8 mouse cellular contexts compared by ENCODE assay signal in the genomic region with DNA sequence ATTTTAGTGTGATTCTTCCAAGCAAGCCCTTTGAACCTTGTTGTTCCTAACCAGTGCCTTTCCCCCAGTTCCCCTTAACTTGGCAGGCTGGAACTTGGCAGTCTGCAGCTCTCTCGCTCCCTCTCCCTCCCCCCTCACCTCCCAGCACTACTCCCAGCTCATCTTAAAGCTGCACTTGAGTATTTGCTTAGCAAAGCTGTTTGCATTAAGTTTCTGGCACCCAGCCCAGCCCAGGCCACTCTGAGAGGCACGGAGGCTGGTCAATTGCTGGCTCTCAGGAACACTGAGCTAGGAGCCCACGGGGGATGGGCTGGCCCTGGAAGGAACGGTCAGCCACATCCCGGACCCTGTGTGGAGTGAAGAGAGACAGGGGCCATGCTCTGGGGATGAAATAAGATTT.
DNase-seq lines count a peak whose midpoint lies in the region; ATAC-seq and TF ChIP-seq lines count a peak whose summit lies in the region.

No protein-coding gene starts in this region.

- H3K4me1 ChIP-seq in embryonic facial prominence, embryonic 14.5 days (ENCODE audit: control insufficient read depth, insufficient read depth, low read length), result peaks cover 10% of the 10 kb centered on the region
- peaks cover 12% of the 10 kb centered on the region for H3K4me1 ChIP-seq in hindbrain, embryonic 12.5 days
- H3K4me1 ChIP-seq in limb, embryonic 13.5 days, result peaks cover 41% of the 10 kb centered on the region
- peaks cover 10% of the 10 kb centered on the region for H3K4me1 ChIP-seq in midbrain, embryonic 15.5 days
- peaks cover 3% of the 10 kb centered on the region for H3K4me1 ChIP-seq in thymus, adult 2 months (replicated peaks; ENCODE audit: control insufficient read depth, insufficient read depth, low read length)

- TF ChIP-seq POLR2A in thymus, adult 2 months (IDR thresholded peaks at IDR 0.05; ENCODE audit: control insufficient read depth, extremely low read depth, insufficient read depth, low read length, poor library complexity), result no peak

- no peak for TF ChIP-seq CTCF in thymus, adult 2 months (IDR thresholded peaks at IDR 0.05; ENCODE audit: borderline replicate concordance, control insufficient read depth, extremely low read depth, insufficient read depth, low read length, poor library complexity)

- no peaks in the 10 kb centered on the region for H3K27me3 ChIP-seq in embryonic facial prominence, embryonic 14.5 days (replicated peaks; ENCODE audit: control insufficient read depth, insufficient read depth, low read length)
- H3K27me3 ChIP-seq in hindbrain, embryonic 12.5 days, result no peaks in the 10 kb centered on the region
- no peaks in the 10 kb centered on the region for H3K27me3 ChIP-seq in limb, embryonic 13.5 days
- no peaks in the 10 kb centered on the region for H3K27me3 ChIP-seq in midbrain, embryonic 15.5 days (replicated peaks)
- no peaks in the 10 kb centered on the region for H3K27me3 ChIP-seq in thymus, adult 2 months (ENCODE audit: control insufficient read depth, insufficient read depth, low read length)

- WGBS in embryonic facial prominence, embryonic 14.5 days, result 19% methylated on average over 5 of the region's 5 CpGs
- 42% methylated on average over 5 of the region's 5 CpGs for WGBS in hindbrain, embryonic 12.5 days
- WGBS in limb, embryonic 13.5 days, result 24% methylated on average over 5 of the region's 5 CpGs
- 33% methylated on average over 5 of the region's 5 CpGs for WGBS in midbrain, embryonic 15.5 days
- 75% methylated on average over 5 of the region's 5 CpGs for WGBS in thymus, adult 2 months

- no peak overlapping the region; the same call in 1 of the 2 replicates for H3K9ac ChIP-seq in embryonic facial prominence, embryonic 14.5 days (ENCODE audit: low read depth, low read length)
- no peak overlapping the region for H3K9ac ChIP-seq in hindbrain, embryonic 12.5 days
- H3K9ac ChIP-seq in limb, embryonic 13.5 days, result no peak overlapping the region
- no peak overlapping the region for H3K9ac ChIP-seq in midbrain, embryonic 15.5 days

- no peaks in the 10 kb centered on the region for H3K36me3 ChIP-seq in embryonic facial prominence, embryonic 14.5 days (ENCODE audit: control insufficient read depth, insufficient read depth, low read length)
- H3K36me3 ChIP-seq in hindbrain, embryonic 12.5 days, result peaks cover 17% of the 10 kb centered on the region; the same call in 1 of the 2 replicates
- 0 out of 2 replicates have a peak, but pooled peaks cover 6% of the 10 kb centered on the region for H3K36me3 ChIP-seq in limb, embryonic 13.5 days
- no peaks in the 10 kb centered on the region for H3K36me3 ChIP-seq in midbrain, embryonic 15.5 days (replicated peaks)
- H3K36me3 ChIP-seq in thymus, adult 2 months (ENCODE audit: control insufficient read depth, insufficient read depth, low read length), result no peaks in the 10 kb centered on the region

- H3K4me2 ChIP-seq in embryonic facial prominence, embryonic 14.5 days (ENCODE audit: low read depth, low read length), result peak overlapping the region; percentile 31; the same call in 1 of the 2 replicates
- H3K4me2 ChIP-seq in hindbrain, embryonic 12.5 days (replicated peaks), result peak overlapping the region; percentile 24; the same call in 1 of the 2 replicates
- H3K4me2 ChIP-seq in limb, embryonic 13.5 days (replicated peaks), result no peak overlapping the region
- no peak overlapping the region for H3K4me2 ChIP-seq in midbrain, embryonic 15.5 days

- H3K9me3 ChIP-seq in embryonic facial prominence, embryonic 14.5 days (ENCODE audit: control insufficient read depth, low read length), result no peaks in the 10 kb centered on the region
- no peaks in the 10 kb centered on the region for H3K9me3 ChIP-seq in hindbrain, embryonic 12.5 days (replicated peaks)
- no peaks in the 10 kb centered on the region for H3K9me3 ChIP-seq in limb, embryonic 13.5 days
- no peaks in the 10 kb centered on the region for H3K9me3 ChIP-seq in midbrain, embryonic 15.5 days

- ATAC-seq in embryonic facial prominence, embryonic 14.5 days (ENCODE audit: low read depth), result peak; percentile 88
- ATAC-seq in hindbrain, embryonic 12.5 days (ENCODE audit: low FRiP score), result 0 out of 2 replicates have a peak, but pooled peaks have one; percentile 67
- peak; percentile 86; the same call in 1 of the 2 replicates for ATAC-seq in limb, embryonic 13.5 days (ENCODE audit: low FRiP score, low read depth)
- 0 out of 2 replicates have a peak, but pooled peaks have one; percentile 50 for ATAC-seq in midbrain, embryonic 15.5 days (replicated peaks)

- peak overlapping the region; percentile 19; the same call in 1 of the 2 replicates for H3K27ac ChIP-seq in embryonic facial prominence, embryonic 14.5 days (replicated peaks; ENCODE audit: low read depth, low read length)
- H3K27ac ChIP-seq in hindbrain, embryonic 12.5 days, result peak overlapping the region; percentile 66; the same call in 1 of the 2 replicates
- H3K27ac ChIP-seq in limb, embryonic 13.5 days, result peak overlapping the region; percentile 81; the same call in 1 of the 2 replicates
- H3K27ac ChIP-seq in midbrain, embryonic 15.5 days, result peak overlapping the region; percentile 42; the same call in 1 of the 2 replicates
- no peak overlapping the region for H3K27ac ChIP-seq in thymus, adult 2 months (ENCODE audit: control insufficient read depth, insufficient read depth, low read length)

- no peak overlapping the region for H3K4me3 ChIP-seq in embryonic facial prominence, embryonic 14.5 days (ENCODE audit: low read depth, low read length)
- no peak overlapping the region for H3K4me3 ChIP-seq in hindbrain, embryonic 12.5 days
- no peak overlapping the region for H3K4me3 ChIP-seq in limb, embryonic 13.5 days
- no peak overlapping the region for H3K4me3 ChIP-seq in midbrain, embryonic 15.5 days
- no peak overlapping the region for H3K4me3 ChIP-seq in thymus, adult 2 months (ENCODE audit: control insufficient read depth, insufficient read depth, low read length)

- peak; percentile 87 for DNase-seq in retina, postnatal 1 day
- DNase-seq in retina, embryonic 14.5 days (ENCODE audit: low spot score), result no peak
- peak; percentile 95 for DNase-seq in embryonic facial prominence, embryonic 14.5 days (ENCODE audit: low spot score)
- no peak for DNase-seq in thymus, postnatal 4 days
- no peak for DNase-seq in thymus, adult 2 months

Comparison
In these comparisons a context has a peak if more than half of its experiments do, and no peak if none do; other contexts are left out.
1. DNase-seq: peak in retina, postnatal 1 day (single experiment) and embryonic facial prominence, embryonic 14.5 days (single experiment); none in retina, embryonic 14.5 days (single experiment), thymus, postnatal 4 days (single experiment) and thymus, adult 2 months (single experiment).
2. H3K4me2 ChIP-seq: peak in embryonic facial prominence, embryonic 14.5 days (single experiment) and hindbrain, embryonic 12.5 days (single experiment); none in limb, embryonic 13.5 days (single experiment) and midbrain, embryonic 15.5 days (single experiment).
3. Peak in every context shown above with its lines, with median percentiles within 50 percentile points of each other: ATAC-seq.